Comparison of ENCODE assay signal across 20 mouse cellular contexts in the genomic region with DNA sequence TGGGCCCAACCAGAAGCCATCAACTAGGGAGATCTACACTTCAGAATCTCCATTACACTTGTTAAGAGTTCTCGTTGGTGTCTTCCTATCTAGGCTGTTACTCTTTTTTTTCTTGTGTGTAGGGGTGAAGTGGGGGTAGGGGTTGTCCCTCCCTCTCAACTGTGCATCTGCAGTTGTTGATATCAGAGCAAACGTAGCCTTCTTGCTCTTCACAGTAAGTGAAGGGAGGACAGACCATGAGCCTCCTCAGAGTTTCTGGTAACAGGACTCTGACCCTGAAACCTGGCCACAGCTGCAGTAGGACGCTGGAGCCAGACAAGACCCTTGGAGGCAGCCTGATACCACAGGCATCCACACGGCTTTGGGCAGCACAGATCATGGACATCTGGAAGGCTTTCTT.
"Had no signal": no experiment of that assay in that cellular context is flagged by ENCODE, and none has a peak within 500 bp of the region (broad histone marks: within the 10 kb centered on the region; RNA-seq: fewer than 3 reads in every experiment).

No protein-coding gene starts in this region.

- DNase-seq: kidney, adult 2 months; kidney, postnatal 10 days; kidney, postnatal 36 days; layer of hippocampus, adult 9-11 months; lung, adult 18-20 months; lung, postnatal 10 days; lung, postnatal 36 days; right cerebral cortex, adult 18-20 months; right cerebral cortex, postnatal 14 days; thymus, adult 18-20 months; thymus, postnatal 36 days had no signal

- H3K27ac ChIP-seq: kidney, embryonic 15.5 days; limb, embryonic 10.5 days; limb, embryonic 13.5 days; lung, embryonic 15.5 days; midbrain, embryonic 12.5 days; midbrain, embryonic 15.5 days; neural tube, embryonic 12.5 days; neural tube, embryonic 15.5 days had no signal

- ATAC-seq: intestine, postnatal 0 days; midbrain, embryonic 15.5 days had no signal

- H3K4me2 ChIP-seq: kidney, embryonic 15.5 days; limb, embryonic 13.5 days; lung, embryonic 15.5 days; midbrain, embryonic 12.5 days; midbrain, embryonic 15.5 days; neural tube, embryonic 12.5 days; neural tube, embryonic 15.5 days had no signal

- H3K27me3 ChIP-seq: kidney, embryonic 15.5 days; limb, embryonic 13.5 days; lung, embryonic 15.5 days; midbrain, embryonic 15.5 days; neural tube, embryonic 12.5 days; neural tube, embryonic 15.5 days had no signal

- H3K36me3 ChIP-seq: lung, embryonic 15.5 days; midbrain, embryonic 15.5 days; neural tube, embryonic 15.5 days had no signal

- H3K9me3 ChIP-seq: kidney, embryonic 15.5 days; limb, embryonic 10.5 days; limb, embryonic 13.5 days; lung, embryonic 15.5 days; midbrain, embryonic 12.5 days; midbrain, embryonic 15.5 days; neural tube, embryonic 12.5 days; neural tube, embryonic 15.5 days had no signal

- H3K9ac ChIP-seq: kidney, embryonic 15.5 days; limb, embryonic 13.5 days; lung, embryonic 15.5 days; midbrain, embryonic 12.5 days; midbrain, embryonic 15.5 days; neural tube, embryonic 12.5 days; neural tube, embryonic 15.5 days had no signal

- H3K4me1 ChIP-seq: limb, embryonic 10.5 days; limb, embryonic 13.5 days had no signal

- H3K4me3 ChIP-seq: kidney, embryonic 15.5 days; limb, embryonic 10.5 days; limb, embryonic 13.5 days; lung, embryonic 15.5 days; midbrain, embryonic 12.5 days; midbrain, embryonic 15.5 days; neural tube, embryonic 12.5 days; neural tube, embryonic 15.5 days had no signal
